Mouse (Mus musculus): ENCODE data around the gene Filip1l. TPM values are rescaled to one million over a fixed set of nuclear protein-coding genes. Genes with fewer than 3 reads are reported as not detected.

Filip1l gene
- polyA plus RNA-seq, 1 experiment from 2014 or later: 56.2 TPM

DNA sequence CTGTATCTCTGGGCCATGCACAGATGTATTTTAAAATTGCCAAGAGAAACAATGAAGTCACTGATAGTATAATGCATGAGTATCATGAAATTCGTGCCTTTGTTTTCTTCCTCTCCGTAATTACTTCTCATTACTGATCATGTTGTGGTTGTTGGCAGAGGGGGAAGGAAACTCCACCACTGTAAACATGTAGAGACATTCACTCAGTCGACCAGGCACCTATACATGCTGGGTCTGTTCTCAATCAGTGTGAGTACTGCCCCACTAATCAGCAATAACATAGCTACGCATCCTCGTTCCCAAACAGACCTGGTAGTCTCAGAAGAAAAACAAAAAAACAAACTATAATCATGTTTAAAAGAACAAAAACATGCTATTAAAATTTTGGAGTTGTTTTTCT lies 149.9 kb downstream of the Filip1l start:
- no peaks in the 10 kb centered on the region for H3K36me3 ChIP-seq (ENCODE audit: control insufficient read depth, insufficient read depth, low read length)
- no peaks in the 10 kb centered on the region for H3K9me3 ChIP-seq (replicated peaks; ENCODE audit: control insufficient read depth, low read length)
- no peak overlapping the region for H3K9ac ChIP-seq (ENCODE audit: low read length)
- ATAC-seq (ENCODE audit: insufficient read depth, low FRiP score): no peak
- WGBS: 70% methylated on average over 5 of the region's 5 CpGs
- H3K27me3 ChIP-seq (ENCODE audit: control insufficient read depth, insufficient read depth, low read length): no peaks in the 10 kb centered on the region
- peaks cover 14% of the 10 kb centered on the region for H3K4me1 ChIP-seq (ENCODE audit: control insufficient read depth, insufficient read depth, low read length)
- H3K27ac ChIP-seq (ENCODE audit: low read length): no peak overlapping the region
- H3K4me2 ChIP-seq (ENCODE audit: low read depth, low read length): no peak overlapping the region
- H3K4me3 ChIP-seq (replicated peaks; ENCODE audit: low read length): no peak overlapping the region

DNA sequence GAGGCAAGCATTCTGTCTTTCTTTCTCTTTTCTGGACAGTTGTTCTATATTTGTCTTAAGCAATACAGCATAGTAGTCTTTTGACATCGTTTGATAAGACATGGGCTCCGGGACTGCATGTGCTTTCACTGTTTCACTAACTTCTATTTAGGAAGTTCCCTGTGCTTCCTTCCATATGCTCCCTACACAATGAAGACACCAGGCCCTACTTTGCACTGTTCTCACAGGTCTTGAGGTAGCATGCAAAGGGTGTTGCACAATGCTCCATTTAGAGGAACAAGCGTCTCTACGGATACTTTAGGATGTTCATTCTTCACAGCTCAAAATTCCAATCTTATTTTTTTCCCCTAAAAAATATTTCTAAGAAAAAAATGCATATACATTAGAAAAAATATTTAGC lies 151.8 kb downstream of the Filip1l start:
- Histone ChIP-seq H3K9me3 (replicated peaks; ENCODE audit: control insufficient read depth, low read length) (no peaks in the 10 kb centered on the region), H3K4me1 (ENCODE audit: control insufficient read depth, insufficient read depth, low read length) (peaks cover 14% of the 10 kb centered on the region), H3K4me2 (ENCODE audit: low read depth, low read length) (no peak overlapping the region), H3K27me3 (ENCODE audit: control insufficient read depth, insufficient read depth, low read length) (no peaks in the 10 kb centered on the region), H3K36me3 (ENCODE audit: control insufficient read depth, insufficient read depth, low read length) (no peaks in the 10 kb centered on the region), H3K27ac (ENCODE audit: low read length) (no peak overlapping the region), H3K9ac (ENCODE audit: low read length) (no peak overlapping the region), H3K4me3 (replicated peaks; ENCODE audit: low read length) (no peak overlapping the region)
- 78% methylated on average over 4 of the region's 4 CpGs for WGBS
- no peak for ATAC-seq (ENCODE audit: insufficient read depth, low FRiP score)

DNA sequence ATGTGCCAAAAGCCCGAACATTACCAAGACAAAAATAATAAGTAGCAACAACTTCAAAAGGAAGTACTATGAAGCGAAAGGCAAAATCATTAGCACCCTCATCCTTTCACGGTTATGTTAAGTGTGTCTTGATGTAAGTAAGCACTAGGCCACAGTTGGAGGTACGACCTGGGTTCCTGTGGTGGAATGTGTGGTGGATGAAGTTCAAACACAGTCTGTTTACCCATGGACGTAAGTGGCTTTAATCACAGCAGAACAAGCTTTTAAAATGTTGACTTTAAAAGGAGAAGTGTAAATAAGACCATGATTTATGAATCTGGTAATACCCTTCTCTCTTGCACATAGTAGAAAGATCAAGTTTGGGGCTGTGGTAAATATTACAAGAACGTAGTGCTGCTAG lies 153.2 kb downstream of the Filip1l start:
- H3K9ac ChIP-seq (ENCODE audit: low read length): no peak overlapping the region
- peaks cover 10% of the 10 kb centered on the region for H3K4me1 ChIP-seq (ENCODE audit: control insufficient read depth, insufficient read depth, low read length)
- peak overlapping the region; percentile 79 for H3K27ac ChIP-seq (ENCODE audit: low read length)
- no peaks in the 10 kb centered on the region for H3K27me3 ChIP-seq (ENCODE audit: control insufficient read depth, insufficient read depth, low read length)
- H3K9me3 ChIP-seq (replicated peaks; ENCODE audit: control insufficient read depth, low read length): no peaks in the 10 kb centered on the region
- no peak overlapping the region for H3K4me3 ChIP-seq (replicated peaks; ENCODE audit: low read length)
- 23% methylated on average over 6 of the region's 6 CpGs for WGBS
- peak; percentile 85 for ATAC-seq (ENCODE audit: insufficient read depth, low FRiP score)
- H3K36me3 ChIP-seq (ENCODE audit: control insufficient read depth, insufficient read depth, low read length): no peaks in the 10 kb centered on the region
- H3K4me2 ChIP-seq (ENCODE audit: low read depth, low read length): no peak overlapping the region

- Histone ChIP-seq H3K4me1 (ENCODE audit: control insufficient read depth, insufficient read depth, low read length) (peaks cover 10% of the 10 kb centered on the region), H3K4me2 (ENCODE audit: low read depth, low read length) (no peak overlapping the region), H3K27ac (ENCODE audit: low read length) (peak overlapping the region; percentile 51; the same call in 1 of the 2 replicates), H3K9me3 (replicated peaks; ENCODE audit: control insufficient read depth, low read length) (no peaks in the 10 kb centered on the region), H3K4me3 (replicated peaks; ENCODE audit: low read length) (no peak overlapping the region), H3K27me3 (ENCODE audit: control insufficient read depth, insufficient read depth, low read length) (no peaks in the 10 kb centered on the region), H3K36me3 (ENCODE audit: control insufficient read depth, insufficient read depth, low read length) (no peaks in the 10 kb centered on the region), H3K9ac (ENCODE audit: low read length) (no peak overlapping the region)
- WGBS: 42% methylated on average over 1 of the region's 1 CpGs
- ATAC-seq (ENCODE audit: insufficient read depth, low FRiP score): peak; percentile 60; the same call in 1 of the 2 replicates
Observed at GRCm38 (mm10) chr16:57508351-57508750, 155.5 kb downstream of the Filip1l start.

GRCm38 (mm10) chr16:57509099-57509498 lies 156.2 kb downstream of the Filip1l start:
- H3K36me3 ChIP-seq (ENCODE audit: control insufficient read depth, insufficient read depth, low read length): no peaks in the 10 kb centered on the region
- H3K27ac ChIP-seq (ENCODE audit: low read length): no peak overlapping the region
- no peaks in the 10 kb centered on the region for H3K9me3 ChIP-seq (replicated peaks; ENCODE audit: control insufficient read depth, low read length)
- no peak for ATAC-seq (ENCODE audit: insufficient read depth, low FRiP score)
- WGBS: 77% methylated on average over 3 of the region's 3 CpGs
- peaks cover 10% of the 10 kb centered on the region for H3K4me1 ChIP-seq (ENCODE audit: control insufficient read depth, insufficient read depth, low read length)
- no peak overlapping the region for H3K4me2 ChIP-seq (ENCODE audit: low read depth, low read length)
- no peak overlapping the region for H3K9ac ChIP-seq (ENCODE audit: low read length)
- no peaks in the 10 kb centered on the region for H3K27me3 ChIP-seq (ENCODE audit: control insufficient read depth, insufficient read depth, low read length)
- H3K4me3 ChIP-seq (replicated peaks; ENCODE audit: low read length): no peak overlapping the region

GRCm38 (mm10) chr16:57513562-57513961 lies 160.7 kb downstream of the Filip1l start:
- H3K36me3 ChIP-seq (ENCODE audit: control insufficient read depth, insufficient read depth, low read length): no peaks in the 10 kb centered on the region
- no peak for ATAC-seq (ENCODE audit: insufficient read depth, low FRiP score)
- H3K4me1 ChIP-seq (ENCODE audit: control insufficient read depth, insufficient read depth, low read length): peaks cover 3% of the 10 kb centered on the region; the same call in 1 of the 2 replicates
- no peak overlapping the region for H3K27ac ChIP-seq (ENCODE audit: low read length)
- H3K9me3 ChIP-seq (replicated peaks; ENCODE audit: control insufficient read depth, low read length): no peaks in the 10 kb centered on the region
- H3K4me2 ChIP-seq (ENCODE audit: low read depth, low read length): no peak overlapping the region
- H3K4me3 ChIP-seq (replicated peaks; ENCODE audit: low read length): no peak overlapping the region
- WGBS: 91% methylated on average over 7 of the region's 7 CpGs
- no peak overlapping the region for H3K9ac ChIP-seq (ENCODE audit: low read length)
- H3K27me3 ChIP-seq (ENCODE audit: control insufficient read depth, insufficient read depth, low read length): no peaks in the 10 kb centered on the region

DNA sequence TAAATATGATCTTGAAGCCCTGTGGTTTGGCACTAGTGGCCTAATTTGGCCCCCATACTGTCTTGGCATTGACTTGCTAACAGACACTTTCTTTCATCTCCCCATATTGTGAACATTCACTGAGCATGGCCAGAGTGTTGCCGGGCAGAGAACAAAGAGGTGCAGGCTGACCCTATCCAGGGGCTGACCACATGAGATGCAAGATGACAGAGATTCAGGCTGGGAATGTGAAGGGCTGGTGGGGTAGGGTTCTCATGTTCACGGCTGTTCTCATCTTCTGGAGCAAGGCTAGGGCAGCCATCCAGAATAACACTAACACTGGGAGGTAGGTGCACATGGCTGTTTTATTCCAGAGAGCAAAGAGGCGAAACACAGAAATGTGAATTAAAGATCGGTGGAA lies 161.5 kb downstream of the Filip1l start:
- Histone ChIP-seq H3K27me3 (ENCODE audit: control insufficient read depth, insufficient read depth, low read length) (no peaks in the 10 kb centered on the region), H3K4me3 (replicated peaks; ENCODE audit: low read length) (no peak overlapping the region), H3K9ac (ENCODE audit: low read length) (no peak overlapping the region), H3K9me3 (replicated peaks; ENCODE audit: control insufficient read depth, low read length) (no peaks in the 10 kb centered on the region), H3K36me3 (ENCODE audit: control insufficient read depth, insufficient read depth, low read length) (no peaks in the 10 kb centered on the region), H3K4me2 (ENCODE audit: low read depth, low read length) (no peak overlapping the region), H3K27ac (ENCODE audit: low read length) (no peak overlapping the region), H3K4me1 (ENCODE audit: control insufficient read depth, insufficient read depth, low read length) (peaks cover 3% of the 10 kb centered on the region; the same call in 1 of the 2 replicates)
- WGBS: 73% methylated on average over 4 of the region's 4 CpGs
- ATAC-seq (ENCODE audit: insufficient read depth, low FRiP score): no peak

GRCm38 (mm10) chr16:57515636-57516035 lies 162.7 kb downstream of the Filip1l start:
- Histone ChIP-seq H3K9ac (ENCODE audit: low read length) (no peak overlapping the region), H3K9me3 (replicated peaks; ENCODE audit: control insufficient read depth, low read length) (no peaks in the 10 kb centered on the region), H3K27me3 (ENCODE audit: control insufficient read depth, insufficient read depth, low read length) (no peaks in the 10 kb centered on the region), H3K4me3 (replicated peaks; ENCODE audit: low read length) (no peak overlapping the region), H3K4me1 (ENCODE audit: control insufficient read depth, insufficient read depth, low read length) (peaks cover 3% of the 10 kb centered on the region; the same call in 1 of the 2 replicates), H3K4me2 (ENCODE audit: low read depth, low read length) (no peak overlapping the region), H3K27ac (ENCODE audit: low read length) (peak overlapping the region; percentile 42; the same call in 1 of the 2 replicates), H3K36me3 (ENCODE audit: control insufficient read depth, insufficient read depth, low read length) (no peaks in the 10 kb centered on the region)
- no peak; the same call in 1 of the 2 replicates for ATAC-seq (ENCODE audit: insufficient read depth, low FRiP score)
- WGBS: 66% methylated on average over 10 of the region's 10 CpGs

DNA sequence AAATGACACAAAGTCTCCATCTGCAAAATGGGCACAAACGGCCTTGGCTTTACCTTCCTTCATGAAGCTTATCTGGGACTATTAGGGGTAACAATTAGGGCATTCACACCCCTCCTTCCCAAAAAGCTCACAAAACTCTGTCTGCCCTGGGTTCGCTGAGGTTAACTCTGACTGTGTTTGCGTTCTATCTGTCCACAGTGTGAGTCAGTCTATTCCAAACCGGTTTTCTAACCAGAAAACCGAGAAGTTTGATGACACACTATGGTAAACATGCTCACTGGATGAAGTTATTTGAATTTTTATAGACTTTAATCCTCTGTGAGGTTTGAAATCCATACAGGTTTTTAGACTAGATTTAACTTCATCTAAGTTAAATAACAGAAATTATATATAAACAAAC lies 172.2 kb downstream of the Filip1l start:
- peak; percentile 84; the same call in 1 of the 2 replicates for ATAC-seq (ENCODE audit: insufficient read depth, low FRiP score)

More for the DNA sequence above, 172.2 kb downstream of the Filip1l start:
- no peaks in the 10 kb centered on the region for H3K36me3 ChIP-seq (ENCODE audit: control insufficient read depth, insufficient read depth, low read length)
- H3K4me1 ChIP-seq (ENCODE audit: control insufficient read depth, insufficient read depth, low read length): peaks cover 18% of the 10 kb centered on the region; the same call in 1 of the 2 replicates
- no peak overlapping the region for H3K9ac ChIP-seq (ENCODE audit: low read length)
- H3K9me3 ChIP-seq (replicated peaks; ENCODE audit: control insufficient read depth, low read length): no peaks in the 10 kb centered on the region
- H3K4me3 ChIP-seq (replicated peaks; ENCODE audit: low read length): no peak overlapping the region
- no peak overlapping the region; the same call in 1 of the 2 replicates for H3K27ac ChIP-seq (ENCODE audit: low read length)
- H3K27me3 ChIP-seq (ENCODE audit: control insufficient read depth, insufficient read depth, low read length): no peaks in the 10 kb centered on the region
- no peak overlapping the region for H3K4me2 ChIP-seq (ENCODE audit: low read depth, low read length)
- 50% methylated on average over 5 of the region's 5 CpGs for WGBS

Measured in stomach, embryonic 16.5 days (tissue).